Mouse (Mus musculus) embryonic facial prominence, embryonic 12.5 days (tissue): ENCODE data around the gene Zbtb17. TPM values are rescaled to one million over a fixed set of nuclear protein-coding genes. Genes with fewer than 3 reads are reported as not detected.

ENCODE experiments used
- ATAC-seq: fragments of 200-750 bp; cut with Nextera tagmentation; 2 replicates; pipeline ENCODE4 v1.8.0; 2017; ENCODE audit not compliant: insufficient number of reproducible peaks, insufficient read depth, low FRiP score, low TSS enrichment
- H3K27ac ChIP-seq: fragments of 300-500 bp; sonication (generic); 2 replicates; pipeline ENCODE4 v1.5.1; 2016; ENCODE audit warnings: mild to moderate bottlenecking
- H3K27me3 ChIP-seq: fragments of 300-500 bp; sonication (generic); 2 replicates; pipeline ENCODE4 v1.6.1; 2016; ENCODE audit warnings: mild to moderate bottlenecking, moderate library complexity
- H3K36me3 ChIP-seq: fragments of 300-500 bp; sonication (generic); 2 replicates; pipeline ENCODE4 v1.6.1; 2016; ENCODE audit warnings: mild to moderate bottlenecking
- H3K4me1 ChIP-seq: fragments of 300-500 bp; sonication (generic); 2 replicates; pipeline ENCODE4 v1.6.1; 2016
- H3K4me2 ChIP-seq: fragments of 300-500 bp; sonication (generic); replicated peaks from 2 replicates; pipeline ENCODE4 v1.6.1; 2016; ENCODE audit warnings: mild to moderate bottlenecking, moderate library complexity
- H3K4me3 ChIP-seq: fragments of 300-500 bp; sonication (generic); 2 replicates; pipeline ENCODE4 v1.5.1; 2016; ENCODE audit warnings: mild to moderate bottlenecking
- H3K9ac ChIP-seq: fragments of 300-500 bp; sonication (generic); 2 replicates; pipeline ENCODE4 v1.6.1; 2016; ENCODE audit warnings: mild to moderate bottlenecking, moderate library complexity
- H3K9me3 ChIP-seq: fragments of 300-500 bp; sonication (generic); 2 replicates; pipeline ENCODE4 v1.6.1; 2016; ENCODE audit warnings: mild to moderate bottlenecking, moderate library complexity
- WGBS: fragments of 180-500 bp; shearing (Covaris S2); methylation state at CpG from one replicate; pipeline ENCODE4 v1.1.7; 2016; 5-methylcytosine and 5-hydroxymethylcytosine counted together
- polyA plus RNA-seq: library from polyadenylated mRNA; unstranded; fragments of >200 nt; fragmentation: Nextera tagmentation; extraction: Ambion mirVana; gene quantifications from 2 replicates; pipeline ENCODE4 v1.2.1, GENCODE M21; 2016

The Zbtb17 gene
- polyA plus RNA-seq, 1 experiment from 2014 or later, result 54.4 TPM

- no peak overlapping the region; the same call in 1 of the 2 replicates for H3K4me2 ChIP-seq
- H3K27me3 ChIP-seq, result no peaks in the 10 kb centered on the region
- H3K4me3 ChIP-seq, result no peak overlapping the region
- H3K9ac ChIP-seq, result no peak overlapping the region
- H3K36me3 ChIP-seq, result peaks cover 39% of the 10 kb centered on the region
- H3K4me1 ChIP-seq, result peaks cover 12% of the 10 kb centered on the region
- no peaks in the 10 kb centered on the region for H3K9me3 ChIP-seq
- 78% methylated on average over 7 of the region's 7 CpGs for WGBS
- no peak overlapping the region for H3K27ac ChIP-seq
- ATAC-seq, result no peak
Observed at GRCm38 (mm10) chr4:141446211-141446610, 1.8 kb downstream of the Zbtb17 start.

- no peaks in the 10 kb centered on the region for H3K27me3 ChIP-seq
- H3K9ac ChIP-seq, result no peak overlapping the region
- H3K9me3 ChIP-seq, result no peaks in the 10 kb centered on the region
- H3K36me3 ChIP-seq, result peaks cover 77% of the 10 kb centered on the region
- H3K4me3 ChIP-seq, result no peak overlapping the region
- WGBS, result 82% methylated on average over 2 of the region's 2 CpGs
- H3K4me2 ChIP-seq, result no peak overlapping the region
- peaks cover 8% of the 10 kb centered on the region; the same call in 1 of the 2 replicates for H3K4me1 ChIP-seq
- H3K27ac ChIP-seq, result no peak overlapping the region
- no peak for ATAC-seq
Observed at GRCm38 (mm10) chr4:141451251-141451650, 6.8 kb downstream of the Zbtb17 start.

DNA sequence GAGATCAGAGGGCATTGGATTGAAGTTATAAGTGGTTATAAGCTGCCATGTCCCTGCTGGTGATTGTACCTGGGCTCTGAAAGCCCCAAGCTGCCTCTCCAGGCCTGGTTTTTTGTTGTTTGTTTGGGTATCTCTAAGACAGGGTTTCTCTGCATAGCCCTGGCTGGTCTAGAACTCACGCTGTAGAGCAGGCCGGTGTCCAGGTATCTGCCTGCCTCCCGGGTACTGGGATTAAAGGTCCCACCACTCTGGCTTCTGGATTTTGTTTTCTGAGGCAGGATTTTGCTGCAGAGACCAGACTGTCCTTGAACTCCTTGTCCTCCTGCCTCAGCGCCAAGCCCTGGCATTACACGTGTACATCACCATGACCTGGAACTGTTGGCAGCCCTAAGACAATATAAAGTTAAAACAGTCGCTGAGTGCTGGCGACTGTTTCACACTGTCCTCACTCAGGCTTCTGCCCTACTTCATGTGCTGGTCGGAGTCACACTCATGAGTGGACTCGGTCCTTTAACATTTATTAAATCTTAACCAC, 7.5 kb downstream of the Zbtb17 start:
- Histone ChIP-seq H3K36me3 (peaks cover 76% of the 10 kb centered on the region), H3K4me1 (peaks cover 8% of the 10 kb centered on the region; the same call in 1 of the 2 replicates), H3K9ac (no peak overlapping the region), H3K27me3 (no peaks in the 10 kb centered on the region), H3K27ac (no peak overlapping the region), H3K4me3 (no peak overlapping the region), H3K9me3 (no peaks in the 10 kb centered on the region), H3K4me2 (no peak overlapping the region)
- no peak for ATAC-seq
- WGBS, result 92% methylated on average over 9 of the region's 9 CpGs

- no peak overlapping the region for H3K4me2 ChIP-seq
- no peak overlapping the region for H3K4me3 ChIP-seq
- WGBS, result 81% methylated on average over 14 of the region's 14 CpGs
- peaks cover 26% of the 10 kb centered on the region for H3K4me1 ChIP-seq
- H3K9me3 ChIP-seq, result no peaks in the 10 kb centered on the region
- H3K27ac ChIP-seq, result 0 out of 2 replicates have a peak overlapping the region, but pooled peaks have one; percentile 17
- H3K36me3 ChIP-seq, result peaks cover 50% of the 10 kb centered on the region
- no peaks in the 10 kb centered on the region for H3K27me3 ChIP-seq
- ATAC-seq, result no peak
- no peak overlapping the region for H3K9ac ChIP-seq
Observed at GRCm38 (mm10) chr4:141454581-141455350, 10.3 kb downstream of the Zbtb17 start.

- Histone ChIP-seq H3K27me3 (no peaks in the 10 kb centered on the region), H3K9ac (no peak overlapping the region), H3K9me3 (no peaks in the 10 kb centered on the region), H3K4me1 (peaks cover 26% of the 10 kb centered on the region), H3K27ac (no peak overlapping the region), H3K4me2 (no peak overlapping the region), H3K36me3 (peaks cover 49% of the 10 kb centered on the region), H3K4me3 (no peak overlapping the region)
- ATAC-seq, result no peak
- WGBS, result 55% methylated on average over 4 of the region's 4 CpGs
Observed at GRCm38 (mm10) chr4:141455526-141455925, 11.1 kb downstream of the Zbtb17 start.

DNA sequence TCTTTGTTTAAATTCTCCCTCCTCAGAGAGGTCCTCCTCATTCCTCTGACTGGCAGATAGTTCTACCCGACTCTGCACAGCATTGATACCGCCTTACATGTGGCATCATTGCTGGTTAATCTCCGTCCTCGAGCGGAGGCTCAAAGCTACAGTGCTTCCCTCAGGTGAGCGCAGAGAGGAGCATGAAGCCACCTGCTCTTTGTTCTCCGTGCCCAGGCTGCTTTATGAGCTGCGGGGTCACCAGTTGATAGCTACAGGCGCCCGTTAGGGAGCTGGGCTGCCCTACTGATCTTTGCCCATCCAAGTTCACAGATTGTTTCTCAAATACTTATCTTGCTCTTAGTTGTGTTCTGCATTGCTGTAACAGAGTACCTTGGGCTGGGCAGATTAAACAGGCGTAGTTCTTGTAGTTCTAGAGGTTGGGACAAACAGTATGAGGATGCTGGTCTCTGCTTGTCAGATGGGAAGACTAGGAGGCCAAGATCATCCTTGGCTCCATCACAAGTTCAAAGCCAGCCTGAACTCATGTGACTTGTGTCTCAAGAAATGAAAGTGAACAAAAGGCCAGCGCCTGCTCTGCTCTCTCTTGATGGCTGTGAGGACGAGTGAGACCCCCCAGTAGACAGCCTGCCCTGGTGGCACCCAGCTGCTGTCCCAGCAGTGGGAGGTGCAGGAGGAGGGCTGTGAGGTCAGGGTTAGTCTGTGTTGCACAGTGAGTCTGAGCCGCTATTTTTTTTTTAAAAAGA, 11.9 kb downstream of the Zbtb17 start:
- Histone ChIP-seq H3K9me3 (no peaks in the 10 kb centered on the region), H3K4me2 (no peak overlapping the region), H3K4me3 (no peak overlapping the region), H3K36me3 (peaks cover 47% of the 10 kb centered on the region), H3K27me3 (no peaks in the 10 kb centered on the region), H3K4me1 (peaks cover 26% of the 10 kb centered on the region), H3K9ac (no peak overlapping the region), H3K27ac (no peak overlapping the region)
- WGBS, result 94% methylated on average over 14 of the region's 14 CpGs
- no peak for ATAC-seq

DNA sequence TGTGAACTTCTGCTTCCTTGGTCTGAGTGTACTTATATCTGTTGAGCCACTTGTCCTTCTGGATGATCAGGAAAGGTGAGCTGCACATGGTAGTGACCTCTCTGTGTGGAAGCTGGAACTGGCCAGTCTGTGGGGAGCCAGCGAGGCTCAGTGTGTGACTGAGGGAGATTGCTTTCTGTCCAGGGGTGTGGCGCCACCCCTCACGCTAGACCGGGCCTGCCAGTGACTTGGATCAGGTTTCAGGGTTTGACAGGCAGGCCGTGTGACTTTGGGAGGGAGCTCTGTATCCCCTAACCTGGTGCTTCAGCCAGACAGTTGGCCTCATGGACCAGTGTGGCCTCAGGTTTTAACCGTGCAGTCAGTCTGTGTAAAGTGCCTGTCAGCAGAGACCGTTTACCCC, 13.8 kb downstream of the Zbtb17 start:
- H3K4me1 ChIP-seq, result peaks cover 26% of the 10 kb centered on the region
- no peaks in the 10 kb centered on the region for H3K27me3 ChIP-seq
- 7% methylated on average over 7 of the region's 7 CpGs for WGBS
- H3K4me3 ChIP-seq, result no peak overlapping the region
- H3K36me3 ChIP-seq, result peaks cover 45% of the 10 kb centered on the region
- H3K4me2 ChIP-seq, result 0 out of 2 replicates have a peak overlapping the region, but pooled peaks have one; percentile 4
- H3K9me3 ChIP-seq, result no peaks in the 10 kb centered on the region
- peak; percentile 71 for ATAC-seq
- peak overlapping the region; percentile 20; the same call in 1 of the 2 replicates for H3K9ac ChIP-seq
- H3K27ac ChIP-seq, result peak overlapping the region; percentile 80

GRCm38 (mm10) chr4:141458888-141459287, 14.4 kb downstream of the Zbtb17 start:
- Histone ChIP-seq H3K4me2 (no peak overlapping the region), H3K27me3 (no peaks in the 10 kb centered on the region), H3K27ac (peak overlapping the region; percentile 80), H3K4me3 (no peak overlapping the region), H3K4me1 (peaks cover 26% of the 10 kb centered on the region), H3K36me3 (peaks cover 46% of the 10 kb centered on the region), H3K9me3 (no peaks in the 10 kb centered on the region), H3K9ac (no peak overlapping the region)
- 60% methylated on average over 3 of the region's 3 CpGs for WGBS
- ATAC-seq, result no peak

- no peak for ATAC-seq
- Histone ChIP-seq H3K4me2 (no peak overlapping the region), H3K27me3 (no peaks in the 10 kb centered on the region), H3K9ac (no peak overlapping the region), H3K9me3 (no peaks in the 10 kb centered on the region), H3K4me1 (peaks cover 26% of the 10 kb centered on the region), H3K36me3 (peaks cover 52% of the 10 kb centered on the region), H3K27ac (no peak overlapping the region), H3K4me3 (no peak overlapping the region)
- 91% methylated on average over 9 of the region's 9 CpGs for WGBS
Observed at GRCm38 (mm10) chr4:141459766-141460165, 15.3 kb downstream of the Zbtb17 start.

GRCm38 (mm10) chr4:141460481-141460880, 16.0 kb downstream of the Zbtb17 start:
- H3K4me1 ChIP-seq, result peaks cover 20% of the 10 kb centered on the region
- H3K27me3 ChIP-seq, result no peaks in the 10 kb centered on the region
- no peak overlapping the region for H3K9ac ChIP-seq
- ATAC-seq, result no peak
- no peak overlapping the region for H3K4me2 ChIP-seq
- H3K9me3 ChIP-seq, result no peaks in the 10 kb centered on the region
- peaks cover 54% of the 10 kb centered on the region for H3K36me3 ChIP-seq
- no peak overlapping the region for H3K27ac ChIP-seq
- 92% methylated on average over 4 of the region's 4 CpGs for WGBS
- no peak overlapping the region for H3K4me3 ChIP-seq

GRCm38 (mm10) chr4:141461088-141461487, 16.6 kb downstream of the Zbtb17 start:
- no peak overlapping the region for H3K27ac ChIP-seq
- H3K4me3 ChIP-seq, result no peak overlapping the region
- peaks cover 56% of the 10 kb centered on the region for H3K36me3 ChIP-seq
- no peaks in the 10 kb centered on the region for H3K9me3 ChIP-seq
- WGBS, result 73% methylated on average over 12 of the region's 12 CpGs
- no peak overlapping the region for H3K4me2 ChIP-seq
- no peak for ATAC-seq
- no peak overlapping the region for H3K9ac ChIP-seq
- peaks cover 18% of the 10 kb centered on the region for H3K4me1 ChIP-seq
- no peaks in the 10 kb centered on the region for H3K27me3 ChIP-seq
